Mouse (Mus musculus): Measurements from ENCODE around the gene Rasl11a. TPM values are rescaled to one million over a fixed set of nuclear protein-coding genes. Genes with fewer than 3 reads are reported as not detected.

Gene Rasl11a
- polyA plus RNA-seq, 1 experiment from 2014 or later: 58.0 TPM

- peaks cover 4% of the 10 kb centered on the region; the same call in 1 of the 2 replicates for H3K9me3 ChIP-seq (ENCODE audit: control insufficient read depth, low read length)
- ATAC-seq (ENCODE audit: low FRiP score, low TSS enrichment): no peak
- no peak overlapping the region for H3K4me3 ChIP-seq (ENCODE audit: low read length)
- H3K9ac ChIP-seq (ENCODE audit: low read depth, low read length): no peak overlapping the region
- H3K36me3 ChIP-seq (ENCODE audit: control insufficient read depth, insufficient read depth, low read length): no peaks in the 10 kb centered on the region
- no peak overlapping the region for H3K4me2 ChIP-seq (replicated peaks; ENCODE audit: low read depth, low read length)
- H3K27me3 ChIP-seq (ENCODE audit: control insufficient read depth, insufficient read depth, low read length): no peaks in the 10 kb centered on the region
- H3K27ac ChIP-seq (ENCODE audit: low read depth, low read length): no peak overlapping the region
- no peaks in the 10 kb centered on the region for H3K4me1 ChIP-seq (ENCODE audit: control insufficient read depth, insufficient read depth, low read length)
- WGBS: 90% methylated on average over 3 of the region's 3 CpGs
Measured at GRCm38 (mm10) chr5:146856106-146856505, 11.2 kb downstream of the Rasl11a start.

GRCm38 (mm10) chr5:146857620-146858019 is 12.7 kb downstream of the Rasl11a start:
- no peaks in the 10 kb centered on the region for H3K36me3 ChIP-seq (ENCODE audit: control insufficient read depth, insufficient read depth, low read length)
- no peak overlapping the region for H3K9ac ChIP-seq (ENCODE audit: low read depth, low read length)
- no peak overlapping the region for H3K27ac ChIP-seq (ENCODE audit: low read depth, low read length)
- no peak overlapping the region for H3K4me2 ChIP-seq (replicated peaks; ENCODE audit: low read depth, low read length)
- ATAC-seq (ENCODE audit: low FRiP score, low TSS enrichment): no peak
- peaks cover 11% of the 10 kb centered on the region; the same call in 1 of the 2 replicates for H3K4me1 ChIP-seq (ENCODE audit: control insufficient read depth, insufficient read depth, low read length)
- no peak overlapping the region for H3K4me3 ChIP-seq (ENCODE audit: low read length)
- H3K27me3 ChIP-seq (ENCODE audit: control insufficient read depth, insufficient read depth, low read length): no peaks in the 10 kb centered on the region
- H3K9me3 ChIP-seq (ENCODE audit: control insufficient read depth, low read length): peaks cover 4% of the 10 kb centered on the region; the same call in 1 of the 2 replicates
- WGBS: 81% methylated on average over 8 of the region's 8 CpGs

- WGBS: 92% methylated on average over 9 of the region's 9 CpGs
- no peak overlapping the region for H3K4me3 ChIP-seq (ENCODE audit: low read length)
- H3K27me3 ChIP-seq (ENCODE audit: control insufficient read depth, insufficient read depth, low read length): no peaks in the 10 kb centered on the region
- no peak overlapping the region for H3K27ac ChIP-seq (ENCODE audit: low read depth, low read length)
- peaks cover 4% of the 10 kb centered on the region; the same call in 1 of the 2 replicates for H3K9me3 ChIP-seq (ENCODE audit: control insufficient read depth, low read length)
- ATAC-seq (ENCODE audit: low FRiP score, low TSS enrichment): no peak
- no peak overlapping the region for H3K4me2 ChIP-seq (replicated peaks; ENCODE audit: low read depth, low read length)
- peaks cover 11% of the 10 kb centered on the region; the same call in 1 of the 2 replicates for H3K4me1 ChIP-seq (ENCODE audit: control insufficient read depth, insufficient read depth, low read length)
- no peaks in the 10 kb centered on the region for H3K36me3 ChIP-seq (ENCODE audit: control insufficient read depth, insufficient read depth, low read length)
- H3K9ac ChIP-seq (ENCODE audit: low read depth, low read length): no peak overlapping the region
Measured at GRCm38 (mm10) chr5:146858772-146859171, 13.9 kb downstream of the Rasl11a start.

GRCm38 (mm10) chr5:146859246-146859645 is 14.4 kb downstream of the Rasl11a start:
- Histone ChIP-seq H3K9ac (ENCODE audit: low read depth, low read length) (no peak overlapping the region), H3K27ac (ENCODE audit: low read depth, low read length) (no peak overlapping the region), H3K4me2 (replicated peaks; ENCODE audit: low read depth, low read length) (no peak overlapping the region), H3K36me3 (ENCODE audit: control insufficient read depth, insufficient read depth, low read length) (no peaks in the 10 kb centered on the region), H3K4me1 (ENCODE audit: control insufficient read depth, insufficient read depth, low read length) (peaks cover 11% of the 10 kb centered on the region; the same call in 1 of the 2 replicates), H3K27me3 (ENCODE audit: control insufficient read depth, insufficient read depth, low read length) (no peaks in the 10 kb centered on the region), H3K4me3 (ENCODE audit: low read length) (no peak overlapping the region), H3K9me3 (ENCODE audit: control insufficient read depth, low read length) (peaks cover 4% of the 10 kb centered on the region; the same call in 1 of the 2 replicates)
- 80% methylated on average over 8 of the region's 8 CpGs for WGBS
- no peak for ATAC-seq (ENCODE audit: low FRiP score, low TSS enrichment)

- WGBS: 69% methylated on average over 18 of the region's 18 CpGs
- ATAC-seq (ENCODE audit: low FRiP score, low TSS enrichment): no peak
- no peaks in the 10 kb centered on the region for H3K36me3 ChIP-seq (ENCODE audit: control insufficient read depth, insufficient read depth, low read length)
- H3K9ac ChIP-seq (ENCODE audit: low read depth, low read length): no peak overlapping the region
- peaks cover 4% of the 10 kb centered on the region; the same call in 1 of the 2 replicates for H3K9me3 ChIP-seq (ENCODE audit: control insufficient read depth, low read length)
- H3K4me1 ChIP-seq (ENCODE audit: control insufficient read depth, insufficient read depth, low read length): peaks cover 11% of the 10 kb centered on the region; the same call in 1 of the 2 replicates
- H3K4me2 ChIP-seq (replicated peaks; ENCODE audit: low read depth, low read length): no peak overlapping the region
- no peak overlapping the region for H3K4me3 ChIP-seq (ENCODE audit: low read length)
- no peak overlapping the region for H3K27ac ChIP-seq (ENCODE audit: low read depth, low read length)
- no peaks in the 10 kb centered on the region for H3K27me3 ChIP-seq (ENCODE audit: control insufficient read depth, insufficient read depth, low read length)
Measured at GRCm38 (mm10) chr5:146860222-146860998, 15.5 kb downstream of the Rasl11a start.

- Histone ChIP-seq H3K27ac (ENCODE audit: low read depth, low read length) (no peak overlapping the region), H3K27me3 (ENCODE audit: control insufficient read depth, insufficient read depth, low read length) (no peaks in the 10 kb centered on the region), H3K4me1 (ENCODE audit: control insufficient read depth, insufficient read depth, low read length) (peaks cover 11% of the 10 kb centered on the region; the same call in 1 of the 2 replicates), H3K4me3 (ENCODE audit: low read length) (no peak overlapping the region), H3K36me3 (ENCODE audit: control insufficient read depth, insufficient read depth, low read length) (no peaks in the 10 kb centered on the region), H3K9ac (ENCODE audit: low read depth, low read length) (no peak overlapping the region), H3K9me3 (ENCODE audit: control insufficient read depth, low read length) (no peaks in the 10 kb centered on the region), H3K4me2 (replicated peaks; ENCODE audit: low read depth, low read length) (no peak overlapping the region)
- WGBS: 20% methylated on average over 7 of the region's 7 CpGs
- ATAC-seq (ENCODE audit: low FRiP score, low TSS enrichment): 0 out of 2 replicates have a peak, but pooled peaks have one; percentile 10
Measured at GRCm38 (mm10) chr5:146861588-146861987, 16.7 kb downstream of the Rasl11a start.

- Histone ChIP-seq H3K9me3 (ENCODE audit: control insufficient read depth, low read length) (no peaks in the 10 kb centered on the region), H3K4me3 (ENCODE audit: low read length) (no peak overlapping the region), H3K4me1 (ENCODE audit: control insufficient read depth, insufficient read depth, low read length) (peaks cover 22% of the 10 kb centered on the region; the same call in 1 of the 2 replicates), H3K4me2 (replicated peaks; ENCODE audit: low read depth, low read length) (no peak overlapping the region), H3K27ac (ENCODE audit: low read depth, low read length) (no peak overlapping the region), H3K9ac (ENCODE audit: low read depth, low read length) (no peak overlapping the region), H3K27me3 (ENCODE audit: control insufficient read depth, insufficient read depth, low read length) (no peaks in the 10 kb centered on the region), H3K36me3 (ENCODE audit: control insufficient read depth, insufficient read depth, low read length) (no peaks in the 10 kb centered on the region)
- no peak for ATAC-seq (ENCODE audit: low FRiP score, low TSS enrichment)
- 56% methylated on average over 4 of the region's 4 CpGs for WGBS
Measured at GRCm38 (mm10) chr5:146865511-146865910, 20.6 kb downstream of the Rasl11a start.

- 91% methylated on average over 2 of the region's 2 CpGs for WGBS
- H3K4me2 ChIP-seq (replicated peaks; ENCODE audit: low read depth, low read length): no peak overlapping the region
- H3K9ac ChIP-seq (ENCODE audit: low read depth, low read length): no peak overlapping the region
- no peak for ATAC-seq (ENCODE audit: low FRiP score, low TSS enrichment)
- no peak overlapping the region for H3K27ac ChIP-seq (ENCODE audit: low read depth, low read length)
- no peak overlapping the region for H3K4me3 ChIP-seq (ENCODE audit: low read length)
- H3K4me1 ChIP-seq (ENCODE audit: control insufficient read depth, insufficient read depth, low read length): peaks cover 22% of the 10 kb centered on the region; the same call in 1 of the 2 replicates
- H3K36me3 ChIP-seq (ENCODE audit: control insufficient read depth, insufficient read depth, low read length): no peaks in the 10 kb centered on the region
- no peaks in the 10 kb centered on the region for H3K27me3 ChIP-seq (ENCODE audit: control insufficient read depth, insufficient read depth, low read length)
- no peaks in the 10 kb centered on the region for H3K9me3 ChIP-seq (ENCODE audit: control insufficient read depth, low read length)
Measured at GRCm38 (mm10) chr5:146866277-146866676, 21.4 kb downstream of the Rasl11a start.
